In the genomic region with DNA sequence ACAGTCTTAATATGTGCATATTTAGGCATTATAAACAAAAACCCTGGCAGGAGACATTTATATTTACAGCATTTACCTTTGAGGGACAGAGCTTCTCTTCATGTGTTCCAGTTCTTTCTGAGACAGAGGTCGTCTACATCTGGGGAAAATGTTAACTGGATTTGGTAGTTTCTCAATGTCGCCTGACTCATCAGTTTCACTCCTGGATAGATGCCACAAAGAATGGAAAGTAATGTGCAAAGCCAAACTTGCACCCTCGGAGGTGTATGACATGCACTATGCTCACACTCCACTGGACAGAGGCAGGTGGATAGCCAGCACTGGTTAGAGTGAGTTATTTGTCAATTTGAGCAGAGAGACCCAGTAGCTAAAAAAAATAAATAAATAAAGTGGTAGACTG, we compare ENCODE assay signal across 20 mouse cellular contexts. TPM values are rescaled to one million over a fixed set of nuclear protein-coding genes. Genes with fewer than 3 reads are reported as not detected.
DNase-seq lines count a peak whose midpoint lies in the region.
"Had no signal": no experiment of that assay in that cellular context is flagged by ENCODE, and none has a peak within 500 bp of the region (broad histone marks: within the 10 kb centered on the region; RNA-seq: fewer than 3 reads in every experiment).

No protein-coding gene starts in this region.

- DNase-seq in adrenal gland, adult 2 months = peak; percentile 72
- DNase-seq in adrenal gland, adult 8-10 months = no peak
- peak; percentile 36 for DNase-seq in kidney, adult 9 months
- DNase-seq in kidney, adult 18-20 months = no peak
- peak; percentile 58 for DNase-seq in NIH3T3 (ENCODE audit: low read depth)
- DNase-seq in gonadal fat pad, adult 2 months (ENCODE audit: low read depth) = peak; percentile 62
- no peak for DNase-seq in cerebellum, postnatal 36 days
- DNase-seq: cerebellum, adult 18-20 months; cerebellum, adult 9-10 months; cerebellum, postnatal 14 days; forebrain, postnatal 0 days; gastrocnemius, adult 2 months; gastrocnemius, postnatal 14 days; heart, adult 18-20 months; heart, postnatal 14 days; heart, postnatal 4 days had no signal

RNA-seq across cellular contexts. Expression of a gene that starts 21.2 kb away (rescaled TPM):
- total RNA-seq in adrenal gland, adult 2 months (2021) = 10 to 100 TPM in 1 of 2 experiments, 1 to 10 TPM in 1; 7.4 to 14.6 TPM
- 28.8 and 33.6 TPM in 2 replicates for polyA plus RNA-seq in adrenal gland, adult 2 months (2012; rRNA removed)
- 10 to 100 TPM in 1 of 4 experiments, 1 to 10 TPM in 3; 7.4 to 13.8 (median 9.3) TPM for total RNA-seq in adrenal gland, adult 8-10 months (2022)
- polyA plus RNA-seq in gonadal fat pad, adult 2 months (2012; rRNA removed) = 1.3 and 1.9 TPM in 2 replicates
- total RNA-seq: common myeloid progenitor, adult 5-6 weeks; MEL had no signal
- polyA plus RNA-seq: CD4-positive, CD25-positive, alpha-beta regulatory T cell, adult 4 months; inflammation-experienced regulatory T-cells, adult 6 months had no signal

Comparison
In these comparisons a context has a peak if more than half of its experiments do, and no peak if none do; other contexts are left out.
1. DNase-seq: peak in adrenal gland, adult 2 months (single experiment), kidney, adult 9 months (single experiment), NIH3T3 (single experiment) and gonadal fat pad, adult 2 months (single experiment); none in adrenal gland, adult 8-10 months (single experiment), kidney, adult 18-20 months (single experiment) and cerebellum, postnatal 36 days (0 of 2).